Mouse (Mus musculus) v-Abl transformed pro-B cells (cell line): ENCODE measurements around the gene Aph1a.

ENCODE experiments used
- in situ Hi-C, 2 experiments: fragments of 400-800 bp; cut with MboI; formaldehyde crosslinking; loops; one replicate each; pipeline ENCODE4 v1.15.1; 2025; ENCODE audit not compliant: unreplicated experiment in 2 of 2

Gene Aph1a

DNA sequence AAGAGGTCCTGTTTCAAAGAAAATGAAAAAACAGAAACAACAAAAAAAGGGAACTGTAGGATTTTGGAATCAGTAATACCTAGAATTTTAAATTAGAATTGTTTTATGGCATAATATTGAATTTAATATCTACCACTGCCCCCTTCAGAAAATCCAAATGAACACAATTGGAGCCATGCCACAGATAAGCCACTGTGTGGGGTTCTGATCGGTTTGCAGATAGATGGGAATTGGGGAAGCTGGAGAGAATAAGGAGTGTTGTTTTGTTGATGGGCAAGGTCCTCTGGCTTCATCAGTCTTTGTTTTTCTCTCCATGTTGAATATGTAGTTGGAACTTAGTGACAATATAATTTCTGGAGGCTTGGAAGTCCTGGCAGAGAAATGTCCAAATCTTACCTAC lies 40.7 kb downstream of the Aph1a start:
- in situ Hi-C loops: loop anchor here in 1 of 2 experiments (10.0 kb wide), 1 partner anchor 120 kb away; the partner anchor contains the start of gene Vps45

DNA sequence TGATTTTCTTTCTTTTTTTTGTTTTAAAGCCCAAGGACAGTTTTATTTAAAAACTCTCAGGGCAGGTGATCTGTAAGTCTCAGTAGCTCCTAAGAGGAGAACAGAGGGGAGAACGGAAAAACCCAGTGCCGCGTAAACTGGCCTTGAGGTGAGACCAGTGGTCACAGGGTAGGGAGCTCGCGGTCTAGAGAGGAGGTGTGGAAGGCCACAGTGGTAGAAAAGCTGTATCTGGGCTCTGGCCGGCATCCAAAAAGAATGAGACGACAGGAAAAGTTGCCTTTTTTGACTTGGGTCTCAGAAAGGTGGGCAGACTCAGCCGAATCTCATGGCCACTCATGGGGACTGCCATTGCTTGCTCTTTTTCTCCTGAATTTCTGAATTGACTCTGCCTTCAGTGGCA lies 44.4 kb downstream of the Aph1a start:
- in situ Hi-C loops: loop anchor here in 1 of 2 experiments (10.0 kb wide), 1 partner anchor 117 kb away; the partner anchor contains the start of gene Vps45

DNA sequence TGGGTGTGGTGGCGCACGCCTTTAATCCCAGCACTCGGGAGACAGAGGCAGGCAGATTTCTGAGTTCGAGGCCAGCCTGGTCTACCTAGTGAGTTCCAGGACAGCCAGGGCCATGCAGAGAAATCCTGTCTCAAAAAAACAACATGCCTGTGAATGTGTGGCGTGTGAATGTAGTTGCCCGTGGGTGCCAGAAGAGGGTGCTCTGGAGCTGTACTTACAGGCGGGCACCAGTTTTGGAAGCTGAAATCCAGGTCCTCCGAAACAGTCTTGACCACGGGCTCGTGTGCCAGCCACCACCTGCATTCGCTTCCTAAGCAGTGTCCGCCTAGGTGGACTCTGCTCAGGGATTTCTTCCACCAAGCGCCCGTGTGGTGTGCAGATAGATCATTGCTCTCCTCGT lies 45.1 kb downstream of the Aph1a start:
- in situ Hi-C loops: loop anchor here in 1 of 2 experiments (10.0 kb wide), 1 partner anchor 116 kb away; the partner anchor contains the start of gene Vps45

DNA sequence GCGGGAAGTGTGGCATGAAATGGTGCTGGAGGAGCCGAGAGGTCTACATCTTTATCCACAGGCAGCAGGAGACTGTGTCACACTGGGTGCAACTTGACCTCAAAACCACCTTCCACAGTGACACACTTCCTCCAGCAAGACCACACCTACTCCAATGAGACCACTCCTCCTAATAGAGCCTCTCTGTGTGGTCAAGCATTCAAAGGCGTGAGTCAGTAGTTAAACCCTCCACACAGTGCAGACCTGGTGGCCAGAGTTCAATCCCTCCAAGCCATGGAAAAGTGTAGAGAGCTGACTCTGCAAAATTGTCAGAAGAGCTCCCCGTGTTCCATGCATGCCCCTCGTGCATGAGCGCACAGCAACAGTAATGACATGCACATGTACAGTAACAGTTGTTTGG lies 49.0 kb downstream of the Aph1a start:
- in situ Hi-C loops: no loop called here

DNA sequence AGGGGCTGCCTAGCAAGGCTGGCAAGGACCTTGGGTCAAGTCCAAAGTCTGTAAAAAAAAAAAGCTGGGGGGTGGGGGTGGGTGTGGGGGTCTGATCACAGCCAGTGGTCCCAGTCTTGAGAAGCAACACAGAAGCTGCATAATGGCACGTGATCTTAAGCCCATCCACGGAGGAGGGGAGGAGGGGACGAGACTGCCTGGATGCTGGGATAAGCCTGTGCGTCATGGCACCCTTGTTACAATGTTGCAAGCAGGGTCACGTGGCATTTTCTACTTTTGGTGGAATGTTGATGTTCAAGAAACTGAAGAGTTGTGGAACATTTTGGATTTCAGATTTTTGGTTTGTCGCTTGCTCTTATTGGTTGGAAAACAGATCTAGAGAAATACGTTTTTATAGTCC lies 49.5 kb downstream of the Aph1a start:
- in situ Hi-C loops: no loop called here

DNA sequence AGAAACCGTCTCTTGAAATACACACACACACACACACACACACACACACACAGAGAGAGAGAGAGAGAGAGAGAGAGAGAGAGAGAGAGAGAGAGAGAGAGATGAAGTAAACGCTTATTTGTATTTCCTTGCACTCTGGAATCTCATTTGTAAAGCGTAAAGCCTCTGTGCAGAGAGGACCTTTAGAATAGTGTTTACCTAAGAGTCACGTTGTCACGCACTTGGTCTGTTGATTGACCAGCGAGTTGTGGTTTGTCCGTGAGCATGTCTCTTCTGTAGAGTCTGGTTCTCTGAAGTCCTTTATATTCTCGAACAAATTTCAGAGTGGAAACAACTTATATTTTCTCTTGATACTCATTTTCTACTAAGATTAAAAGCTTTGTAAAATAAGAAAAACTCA lies 51.0 kb downstream of the Aph1a start:
- in situ Hi-C loops: no loop called here

DNA sequence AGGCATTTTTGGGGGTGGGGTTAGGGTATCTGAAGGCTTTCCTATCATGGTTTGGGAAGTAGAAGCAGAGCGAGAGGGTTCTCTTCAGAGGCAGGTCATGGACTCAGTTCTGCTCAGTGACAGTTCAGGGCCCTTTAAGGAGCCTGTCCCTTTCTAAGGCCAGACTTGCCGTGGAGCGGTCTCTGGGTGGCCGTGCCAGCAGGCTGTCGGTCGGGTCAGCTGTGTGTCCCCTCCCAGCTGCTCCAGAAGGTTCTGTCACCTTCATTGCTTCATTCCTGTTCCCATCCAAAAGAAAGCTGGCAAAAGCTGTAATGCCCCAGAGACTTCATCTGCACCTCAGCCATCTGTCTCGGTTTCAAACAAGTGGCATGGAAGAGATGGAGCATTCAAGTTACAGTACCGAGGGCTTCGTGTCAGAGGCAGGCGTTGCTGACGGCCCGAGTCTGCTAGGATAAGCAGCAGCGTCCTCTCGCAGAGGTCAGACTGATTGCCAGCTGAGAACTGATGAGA lies 52.0 kb downstream of the Aph1a start:
- in situ Hi-C loops: no loop called here
